Mouse (Mus musculus) kidney, embryonic 14.5 days (tissue): ENCODE measurements around the gene Sfxn5. TPM values are rescaled to one million over a fixed set of nuclear protein-coding genes. Genes with fewer than 3 reads are reported as not detected.

Experiments
- ATAC-seq: fragments of 200-750 bp; cut with Nextera tagmentation; 2 replicates; pipeline ENCODE4 v1.8.0; 2017; ENCODE audit warnings: moderate number of reproducible peaks, mild to moderate bottlenecking, moderate TSS enrichment, moderate library complexity; ENCODE audit not compliant: low FRiP score, low TSS enrichment
- H3K27ac ChIP-seq: fragments of 300-500 bp; sonication (generic); 2 replicates; pipeline ENCODE4 v1.5.1; 2014; ENCODE audit warnings: low read depth, mild to moderate bottlenecking, low read length, moderate library complexity, mixed read lengths
- H3K27me3 ChIP-seq: fragments of 300-500 bp; sonication (generic); 2 replicates; pipeline ENCODE4 v1.6.1; 2014; ENCODE audit warnings: mild to moderate bottlenecking, low read length; ENCODE audit not compliant: control insufficient read depth, insufficient read depth
- H3K36me3 ChIP-seq: fragments of 300-500 bp; sonication (generic); 2 replicates; pipeline ENCODE4 v1.6.1; 2014; ENCODE audit warnings: low read length, mixed read lengths; ENCODE audit not compliant: control insufficient read depth, insufficient read depth
- H3K4me1 ChIP-seq: fragments of 300-500 bp; sonication (generic); 2 replicates; pipeline ENCODE4 v1.6.1; 2014; ENCODE audit warnings: low read length, mixed read lengths; ENCODE audit not compliant: control insufficient read depth, insufficient read depth
- H3K4me2 ChIP-seq: fragments of 300-500 bp; sonication (generic); replicated peaks from 2 replicates; pipeline ENCODE4 v1.6.1; 2014; ENCODE audit warnings: low read depth, mild to moderate bottlenecking, low read length
- H3K4me3 ChIP-seq: fragments of 300-500 bp; sonication (generic); 2 replicates; pipeline ENCODE4 v1.5.1; 2014; ENCODE audit warnings: mild to moderate bottlenecking, low read length
- H3K9ac ChIP-seq: fragments of 300-500 bp; sonication (generic); 2 replicates; pipeline ENCODE4 v1.6.1; 2014; ENCODE audit warnings: low read depth, mild to moderate bottlenecking, low read length, moderate library complexity
- H3K9me3 ChIP-seq: fragments of 300-500 bp; sonication (generic); 2 replicates; pipeline ENCODE4 v1.6.1; 2016; ENCODE audit warnings: low read length; ENCODE audit not compliant: control insufficient read depth
- WGBS: fragments of 180-500 bp; shearing (Covaris S2); extraction: QIAGEN DNeasy Blood & Tissue Kit; methylation state at CpG from one replicate; pipeline ENCODE4 v1.1.7; 2014; 5-methylcytosine and 5-hydroxymethylcytosine counted together
- polyA plus RNA-seq: library from polyadenylated mRNA; unstranded; fragments of >200 nt; fragmentation: Nextera tagmentation; extraction: Ambion mirVana; gene quantifications from 2 replicates; pipeline ENCODE4 v1.2.1, GENCODE M21; 2014

Gene Sfxn5
- polyA plus RNA-seq, 1 experiment from 2014 or later = 9.3 TPM

- no peak for ATAC-seq
- H3K27ac ChIP-seq = no peak overlapping the region
- H3K9ac ChIP-seq = no peak overlapping the region
- H3K4me1 ChIP-seq = peaks cover 4% of the 10 kb centered on the region; the same call in 1 of the 2 replicates
- no peak overlapping the region for H3K4me3 ChIP-seq
- WGBS = 86% methylated on average over 16 of the region's 16 CpGs
- H3K4me2 ChIP-seq = no peak overlapping the region
- H3K36me3 ChIP-seq = no peaks in the 10 kb centered on the region
- no peaks in the 10 kb centered on the region for H3K9me3 ChIP-seq
- no peaks in the 10 kb centered on the region for H3K27me3 ChIP-seq
Observed at GRCm38 (mm10) chr6:85290869-85291824, 42.1 kb downstream of the Sfxn5 start.

GRCm38 (mm10) chr6:85288193-85288857 is 44.9 kb downstream of the Sfxn5 start:
- ATAC-seq = no peak
- H3K4me2 ChIP-seq = no peak overlapping the region
- H3K9ac ChIP-seq = no peak overlapping the region
- no peaks in the 10 kb centered on the region for H3K4me1 ChIP-seq
- H3K27ac ChIP-seq = no peak overlapping the region
- H3K9me3 ChIP-seq = no peaks in the 10 kb centered on the region
- no peak overlapping the region for H3K4me3 ChIP-seq
- no peaks in the 10 kb centered on the region for H3K27me3 ChIP-seq
- WGBS = 83% methylated on average over 4 of the region's 4 CpGs
- no peaks in the 10 kb centered on the region for H3K36me3 ChIP-seq

GRCm38 (mm10) chr6:85286283-85287047 is 46.8 kb downstream of the Sfxn5 start:
- Histone ChIP-seq H3K4me1 (no peaks in the 10 kb centered on the region), H3K36me3 (no peaks in the 10 kb centered on the region), H3K27me3 (no peaks in the 10 kb centered on the region), H3K27ac (no peak overlapping the region), H3K9ac (no peak overlapping the region), H3K4me3 (no peak overlapping the region), H3K4me2 (no peak overlapping the region), H3K9me3 (no peaks in the 10 kb centered on the region)
- 85% methylated on average over 13 of the region's 13 CpGs for WGBS
- ATAC-seq = no peak

GRCm38 (mm10) chr6:85280871-85281270 is 52.4 kb downstream of the Sfxn5 start:
- no peaks in the 10 kb centered on the region for H3K4me1 ChIP-seq
- WGBS = 82% methylated on average over 14 of the region's 14 CpGs
- H3K27me3 ChIP-seq = no peaks in the 10 kb centered on the region
- H3K4me3 ChIP-seq = no peak overlapping the region
- H3K36me3 ChIP-seq = no peaks in the 10 kb centered on the region
- H3K9ac ChIP-seq = no peak overlapping the region
- no peak overlapping the region for H3K4me2 ChIP-seq
- ATAC-seq = no peak
- H3K27ac ChIP-seq = no peak overlapping the region
- no peaks in the 10 kb centered on the region for H3K9me3 ChIP-seq

- no peak overlapping the region for H3K9ac ChIP-seq
- ATAC-seq = no peak
- H3K4me1 ChIP-seq = no peaks in the 10 kb centered on the region
- no peak overlapping the region for H3K27ac ChIP-seq
- no peak overlapping the region for H3K4me2 ChIP-seq
- H3K4me3 ChIP-seq = no peak overlapping the region
- H3K36me3 ChIP-seq = no peaks in the 10 kb centered on the region
- WGBS = 72% methylated on average over 8 of the region's 8 CpGs
- no peaks in the 10 kb centered on the region for H3K27me3 ChIP-seq
- H3K9me3 ChIP-seq = no peaks in the 10 kb centered on the region
Observed at GRCm38 (mm10) chr6:85276571-85276970, 56.7 kb downstream of the Sfxn5 start.

- Histone ChIP-seq H3K36me3 (no peaks in the 10 kb centered on the region), H3K27ac (no peak overlapping the region), H3K27me3 (no peaks in the 10 kb centered on the region), H3K4me1 (no peaks in the 10 kb centered on the region), H3K9me3 (no peaks in the 10 kb centered on the region), H3K4me3 (no peak overlapping the region), H3K4me2 (no peak overlapping the region), H3K9ac (no peak overlapping the region)
- ATAC-seq = no peak
- 80% methylated on average over 9 of the region's 9 CpGs for WGBS
Observed at GRCm38 (mm10) chr6:85272436-85272835, 60.8 kb downstream of the Sfxn5 start.

GRCm38 (mm10) chr6:85266060-85266459 is 67.2 kb downstream of the Sfxn5 start:
- no peaks in the 10 kb centered on the region for H3K36me3 ChIP-seq
- no peak overlapping the region for H3K9ac ChIP-seq
- ATAC-seq = no peak
- H3K9me3 ChIP-seq = no peaks in the 10 kb centered on the region
- H3K27ac ChIP-seq = no peak overlapping the region
- no peaks in the 10 kb centered on the region for H3K4me1 ChIP-seq
- H3K4me3 ChIP-seq = no peak overlapping the region
- H3K27me3 ChIP-seq = no peaks in the 10 kb centered on the region
- no peak overlapping the region for H3K4me2 ChIP-seq
- 64% methylated on average over 6 of the region's 6 CpGs for WGBS

GRCm38 (mm10) chr6:85264982-85265518 is 68.2 kb downstream of the Sfxn5 start:
- no peaks in the 10 kb centered on the region for H3K4me1 ChIP-seq
- WGBS = 10% methylated on average over 15 of the region's 15 CpGs
- H3K4me2 ChIP-seq = no peak overlapping the region
- no peaks in the 10 kb centered on the region for H3K27me3 ChIP-seq
- no peak overlapping the region for H3K4me3 ChIP-seq
- no peak for ATAC-seq
- no peak overlapping the region for H3K9ac ChIP-seq
- no peak overlapping the region for H3K27ac ChIP-seq
- H3K9me3 ChIP-seq = no peaks in the 10 kb centered on the region
- no peaks in the 10 kb centered on the region for H3K36me3 ChIP-seq
